ENCODE assay signal across 8 mouse cellular contexts in genomic region chr12:79966621-79967490, GRCm38 (mm10).
DNase-seq lines count a peak whose midpoint lies in the region; ATAC-seq lines count a peak whose summit lies in the region.

No protein-coding gene starts in this region.

- WGBS in midbrain, embryonic 13.5 days: 65% methylated on average over 12 of the region's 12 CpGs
- 61% methylated on average over 12 of the region's 12 CpGs for WGBS in midbrain, embryonic 14.5 days
- WGBS in heart, embryonic 15.5 days: 32% methylated on average over 12 of the region's 12 CpGs
- WGBS in neural tube, embryonic 15.5 days: 69% methylated on average over 12 of the region's 12 CpGs

- H3K4me1 ChIP-seq in midbrain, embryonic 13.5 days (replicated peaks): peaks cover 46% of the 10 kb centered on the region
- peaks cover 29% of the 10 kb centered on the region for H3K4me1 ChIP-seq in midbrain, embryonic 14.5 days (ENCODE audit: control insufficient read depth, insufficient read depth, low read length)
- H3K4me1 ChIP-seq in heart, embryonic 15.5 days (replicated peaks): peaks cover 62% of the 10 kb centered on the region
- peaks cover 57% of the 10 kb centered on the region for H3K4me1 ChIP-seq in neural tube, embryonic 15.5 days

- no peaks in the 10 kb centered on the region for H3K36me3 ChIP-seq in midbrain, embryonic 13.5 days
- no peaks in the 10 kb centered on the region for H3K36me3 ChIP-seq in midbrain, embryonic 14.5 days (ENCODE audit: control insufficient read depth, insufficient read depth, low read length)
- H3K36me3 ChIP-seq in heart, embryonic 15.5 days: no peaks in the 10 kb centered on the region
- H3K36me3 ChIP-seq in neural tube, embryonic 15.5 days: no peaks in the 10 kb centered on the region

- H3K9ac ChIP-seq in midbrain, embryonic 13.5 days (replicated peaks): no peak overlapping the region
- no peak overlapping the region for H3K9ac ChIP-seq in midbrain, embryonic 14.5 days (replicated peaks; ENCODE audit: low read length)
- peak overlapping the region; percentile 10; the same call in 1 of the 2 replicates for H3K9ac ChIP-seq in heart, embryonic 15.5 days
- H3K9ac ChIP-seq in neural tube, embryonic 15.5 days (replicated peaks): no peak overlapping the region

- ATAC-seq in midbrain, embryonic 13.5 days: no peak
- ATAC-seq in midbrain, embryonic 14.5 days (ENCODE audit: low FRiP score, low TSS enrichment): no peak
- ATAC-seq in heart, embryonic 15.5 days (replicated peaks; ENCODE audit: insufficient number of reproducible peaks, insufficient read depth, low FRiP score, low read depth): no peak
- ATAC-seq in neural tube, embryonic 15.5 days (ENCODE audit: low FRiP score): no peak

- peak; percentile 47 for DNase-seq in embryo, embryonic 10 days (ENCODE audit: low spot score)
- DNase-seq in embryo, embryonic 11 days: no peak
- DNase-seq in midbrain, embryonic 14.5 days: no peak
- DNase-seq in cerebellum, postnatal 36 days: no peak
- DNase-seq in cerebellum, postnatal 25 days: no peak

- no peaks in the 10 kb centered on the region for H3K9me3 ChIP-seq in midbrain, embryonic 13.5 days
- H3K9me3 ChIP-seq in midbrain, embryonic 14.5 days (ENCODE audit: control insufficient read depth, low read length): no peaks in the 10 kb centered on the region
- no peaks in the 10 kb centered on the region for H3K9me3 ChIP-seq in heart, embryonic 15.5 days (replicated peaks)
- no peaks in the 10 kb centered on the region for H3K9me3 ChIP-seq in neural tube, embryonic 15.5 days (replicated peaks)

- H3K27me3 ChIP-seq in midbrain, embryonic 13.5 days: no peaks in the 10 kb centered on the region; the same call in 1 of the 2 replicates
- no peaks in the 10 kb centered on the region for H3K27me3 ChIP-seq in midbrain, embryonic 14.5 days (ENCODE audit: control insufficient read depth, insufficient read depth, low read length)
- H3K27me3 ChIP-seq in heart, embryonic 15.5 days: no peaks in the 10 kb centered on the region
- no peaks in the 10 kb centered on the region for H3K27me3 ChIP-seq in neural tube, embryonic 15.5 days (replicated peaks)

- no peak overlapping the region for H3K4me2 ChIP-seq in midbrain, embryonic 13.5 days (replicated peaks)
- no peak overlapping the region for H3K4me2 ChIP-seq in midbrain, embryonic 14.5 days (ENCODE audit: low read length)
- no peak overlapping the region for H3K4me2 ChIP-seq in heart, embryonic 15.5 days
- H3K4me2 ChIP-seq in neural tube, embryonic 15.5 days: no peak overlapping the region

- H3K4me3 ChIP-seq in midbrain, embryonic 13.5 days (replicated peaks): no peak overlapping the region
- no peak overlapping the region for H3K4me3 ChIP-seq in midbrain, embryonic 14.5 days (replicated peaks; ENCODE audit: low read depth, low read length)
- H3K4me3 ChIP-seq in heart, embryonic 15.5 days: no peak overlapping the region
- H3K4me3 ChIP-seq in neural tube, embryonic 15.5 days (replicated peaks): no peak overlapping the region

- peak overlapping the region; percentile 71; the same call in 1 of the 2 replicates for H3K27ac ChIP-seq in midbrain, embryonic 13.5 days
- no peak overlapping the region for H3K27ac ChIP-seq in midbrain, embryonic 14.5 days (replicated peaks; ENCODE audit: low read depth, low read length)
- H3K27ac ChIP-seq in heart, embryonic 15.5 days: peak overlapping the region; percentile 73
- H3K27ac ChIP-seq in neural tube, embryonic 15.5 days (replicated peaks): peak overlapping the region; percentile 81; the same call in 1 of the 2 replicates
